ENCODE assay signal across 20 mouse cellular contexts in genomic region chr3:39372426-39372950, GRCm38 (mm10).
DNase-seq lines count a peak whose midpoint lies in the region; ATAC-seq and TF ChIP-seq lines count a peak whose summit lies in the region.
"Had no signal": no experiment of that assay in that cellular context is flagged by ENCODE, and none has a peak within 500 bp of the region (broad histone marks: within the 10 kb centered on the region; RNA-seq: fewer than 3 reads in every experiment).

No protein-coding gene starts in this region.

- WGBS in forebrain, embryonic 14.5 days = 57% methylated on average over 10 of the region's 10 CpGs
- 76% methylated on average over 10 of the region's 10 CpGs for WGBS in forebrain, embryonic 12.5 days
- 52% methylated on average over 10 of the region's 10 CpGs for WGBS in hindbrain, postnatal 0 days
- WGBS in hindbrain, embryonic 13.5 days = 76% methylated on average over 10 of the region's 10 CpGs

- DNase-seq in forebrain, embryonic 14.5 days (ENCODE audit: low spot score) = peak; percentile 28
- peak; percentile 55 for DNase-seq in hindbrain, postnatal 0 days (ENCODE audit: low spot score)
- DNase-seq in adipocyte (ENCODE audit: low spot score) = peak; percentile 64
- DNase-seq in retina, embryonic 14.5 days (ENCODE audit: low spot score) = peak; percentile 81
- DNase-seq in ovary, postnatal 36 days (ENCODE audit: low spot score) = no peak
- DNase-seq: adrenal gland, postnatal 10 days; cerebellum, adult 18-20 months; gastrocnemius, postnatal 10 days; heart, adult 18-20 months; heart, postnatal 10 days; heart, postnatal 4 days; kidney, adult 8-10 months had no signal

- H3K9ac ChIP-seq in forebrain, embryonic 14.5 days (ENCODE audit: low read length) = no peak overlapping the region
- H3K9ac ChIP-seq in forebrain, embryonic 12.5 days = no peak overlapping the region
- no peak overlapping the region for H3K9ac ChIP-seq in hindbrain, postnatal 0 days (replicated peaks; ENCODE audit: low read length)
- no peak overlapping the region for H3K9ac ChIP-seq in hindbrain, embryonic 13.5 days
- H3K9ac ChIP-seq: embryonic facial prominence, embryonic 15.5 days; hindbrain, embryonic 14.5 days had no signal

- no peak for ATAC-seq in forebrain, embryonic 14.5 days
- no peak for ATAC-seq in forebrain, embryonic 12.5 days (ENCODE audit: low FRiP score)
- ATAC-seq in hindbrain, postnatal 0 days = no peak
- no peak for ATAC-seq in hindbrain, embryonic 13.5 days (ENCODE audit: low FRiP score)
- ATAC-seq: inflammation-experienced regulatory T-cells, adult 6 months; intestine, postnatal 0 days had no signal

- no peaks in the 10 kb centered on the region for H3K9me3 ChIP-seq in forebrain, embryonic 14.5 days (replicated peaks; ENCODE audit: control insufficient read depth, low read length)
- no peaks in the 10 kb centered on the region for H3K9me3 ChIP-seq in forebrain, embryonic 12.5 days
- H3K9me3 ChIP-seq in hindbrain, postnatal 0 days (ENCODE audit: low read length) = no peaks in the 10 kb centered on the region
- H3K9me3 ChIP-seq in hindbrain, embryonic 13.5 days = no peaks in the 10 kb centered on the region
- H3K9me3 ChIP-seq: embryonic facial prominence, embryonic 15.5 days; heart, embryonic 10.5 days had no signal

- no peak overlapping the region for H3K27ac ChIP-seq in forebrain, embryonic 14.5 days (ENCODE audit: low read depth, low read length)
- H3K27ac ChIP-seq in forebrain, embryonic 12.5 days = no peak overlapping the region
- H3K27ac ChIP-seq in hindbrain, postnatal 0 days = no peak overlapping the region
- H3K27ac ChIP-seq in hindbrain, embryonic 13.5 days = no peak overlapping the region
- H3K27ac ChIP-seq: embryonic facial prominence, embryonic 15.5 days; heart, embryonic 10.5 days; hindbrain, embryonic 14.5 days had no signal

- no peaks in the 10 kb centered on the region for H3K27me3 ChIP-seq in forebrain, embryonic 14.5 days (replicated peaks; ENCODE audit: control insufficient read depth, insufficient read depth, low read length)
- H3K27me3 ChIP-seq in forebrain, embryonic 12.5 days = no peaks in the 10 kb centered on the region
- H3K27me3 ChIP-seq in hindbrain, postnatal 0 days (ENCODE audit: insufficient read depth, low read length) = no peaks in the 10 kb centered on the region
- H3K27me3 ChIP-seq in hindbrain, embryonic 13.5 days = no peaks in the 10 kb centered on the region
- H3K27me3 ChIP-seq: embryonic facial prominence, embryonic 15.5 days had no signal

- TF ChIP-seq CTCF in hindbrain, postnatal 0 days (IDR thresholded peaks at IDR 0.05; ENCODE audit: low read depth) = no peak

- H3K4me2 ChIP-seq in forebrain, embryonic 14.5 days (ENCODE audit: low read length) = no peak overlapping the region
- no peak overlapping the region for H3K4me2 ChIP-seq in forebrain, embryonic 12.5 days
- no peak overlapping the region for H3K4me2 ChIP-seq in hindbrain, postnatal 0 days (ENCODE audit: low read depth, low read length)
- no peak overlapping the region for H3K4me2 ChIP-seq in hindbrain, embryonic 13.5 days
- H3K4me2 ChIP-seq: embryonic facial prominence, embryonic 15.5 days; hindbrain, embryonic 14.5 days had no signal

- H3K36me3 ChIP-seq in forebrain, embryonic 14.5 days (ENCODE audit: control insufficient read depth, insufficient read depth, low read length) = no peaks in the 10 kb centered on the region
- no peaks in the 10 kb centered on the region for H3K36me3 ChIP-seq in forebrain, embryonic 12.5 days (replicated peaks)
- H3K36me3 ChIP-seq in hindbrain, postnatal 0 days (ENCODE audit: insufficient read depth, low read length) = no peaks in the 10 kb centered on the region
- H3K36me3 ChIP-seq in hindbrain, embryonic 13.5 days = no peaks in the 10 kb centered on the region
- H3K36me3 ChIP-seq: embryonic facial prominence, embryonic 15.5 days; heart, embryonic 10.5 days had no signal

- H3K4me1 ChIP-seq in forebrain, embryonic 14.5 days (ENCODE audit: control insufficient read depth, insufficient read depth, low read length) = no peaks in the 10 kb centered on the region
- no peaks in the 10 kb centered on the region for H3K4me1 ChIP-seq in forebrain, embryonic 12.5 days
- H3K4me1 ChIP-seq in hindbrain, postnatal 0 days (ENCODE audit: insufficient read depth, low read length) = no peaks in the 10 kb centered on the region
- no peaks in the 10 kb centered on the region for H3K4me1 ChIP-seq in hindbrain, embryonic 13.5 days (replicated peaks)
- H3K4me1 ChIP-seq: embryonic facial prominence, embryonic 15.5 days; heart, embryonic 10.5 days had no signal

- H3K4me3 ChIP-seq in forebrain, embryonic 14.5 days (ENCODE audit: low read depth, low read length) = no peak overlapping the region
- no peak overlapping the region for H3K4me3 ChIP-seq in forebrain, embryonic 12.5 days (replicated peaks)
- H3K4me3 ChIP-seq in hindbrain, postnatal 0 days (ENCODE audit: low read length) = no peak overlapping the region
- no peak overlapping the region for H3K4me3 ChIP-seq in hindbrain, embryonic 13.5 days
- H3K4me3 ChIP-seq: embryonic facial prominence, embryonic 15.5 days; erythroblast, embryonic 14.5 days; heart, embryonic 10.5 days had no signal
